In genomic region chr12:3960553-3960952, GRCm38 (mm10) we compare ENCODE assay signal across 8 mouse cellular contexts. TPM values are rescaled to one million over a fixed set of nuclear protein-coding genes. Genes with fewer than 3 reads are reported as not detected.
DNase-seq lines count a peak whose midpoint lies in the region; ATAC-seq lines count a peak whose summit lies in the region.

No protein-coding gene starts in this region.

- H3K27me3 ChIP-seq in forebrain, embryonic 16.5 days (replicated peaks; ENCODE audit: control insufficient read depth, insufficient read depth, low read length), result peaks cover 10% of the 10 kb centered on the region; the same call in 1 of the 2 replicates
- no peaks in the 10 kb centered on the region for H3K27me3 ChIP-seq in limb, embryonic 11.5 days (ENCODE audit: control insufficient read depth, insufficient read depth, low read length)
- no peaks in the 10 kb centered on the region for H3K27me3 ChIP-seq in stomach, embryonic 15.5 days (replicated peaks)

- peak overlapping the region; percentile 62 for H3K4me2 ChIP-seq in forebrain, embryonic 16.5 days (ENCODE audit: low read length)
- peak overlapping the region; percentile 77 for H3K4me2 ChIP-seq in limb, embryonic 11.5 days (ENCODE audit: low read depth, severe bottlenecking)
- peak overlapping the region; percentile 87 for H3K4me2 ChIP-seq in stomach, embryonic 15.5 days

- no peaks in the 10 kb centered on the region; the same call in 1 of the 2 replicates for H3K36me3 ChIP-seq in forebrain, embryonic 16.5 days (ENCODE audit: control insufficient read depth, insufficient read depth)
- no peaks in the 10 kb centered on the region for H3K36me3 ChIP-seq in limb, embryonic 11.5 days (ENCODE audit: control insufficient read depth, insufficient read depth, low read length)
- H3K36me3 ChIP-seq in stomach, embryonic 15.5 days, result no peaks in the 10 kb centered on the region

- peak overlapping the region; percentile 76 for H3K4me3 ChIP-seq in forebrain, embryonic 16.5 days (replicated peaks; ENCODE audit: low read length)
- peak overlapping the region; percentile 53 for H3K4me3 ChIP-seq in limb, embryonic 11.5 days (ENCODE audit: low read depth, low read length)
- peak overlapping the region; percentile 61 for H3K4me3 ChIP-seq in stomach, embryonic 15.5 days (replicated peaks)

- no peak for ATAC-seq in forebrain, embryonic 16.5 days
- no peak for ATAC-seq in limb, embryonic 11.5 days (ENCODE audit: insufficient number of reproducible peaks, low FRiP score, low TSS enrichment, low read depth)
- no peak for ATAC-seq in stomach, embryonic 15.5 days (ENCODE audit: insufficient read depth, low FRiP score, low read depth)

- H3K27ac ChIP-seq in forebrain, embryonic 16.5 days (ENCODE audit: low read length), result peak overlapping the region; percentile 85
- H3K27ac ChIP-seq in limb, embryonic 11.5 days (replicated peaks; ENCODE audit: low read depth, low read length), result no peak overlapping the region
- H3K27ac ChIP-seq in stomach, embryonic 15.5 days, result peak overlapping the region; percentile 88; the same call in 1 of the 2 replicates

- H3K4me1 ChIP-seq in forebrain, embryonic 16.5 days (replicated peaks; ENCODE audit: control insufficient read depth, insufficient read depth, low read length), result peaks cover 6% of the 10 kb centered on the region
- peaks cover 6% of the 10 kb centered on the region for H3K4me1 ChIP-seq in limb, embryonic 11.5 days (ENCODE audit: control insufficient read depth, insufficient read depth, low read length)
- H3K4me1 ChIP-seq in stomach, embryonic 15.5 days, result no peaks in the 10 kb centered on the region

- DNase-seq in embryo, embryonic 10.5 days (ENCODE audit: low spot score), result peak; percentile 36
- no peak for DNase-seq in embryo, embryonic 11 days
- DNase-seq in ZHBTc4 (ENCODE audit: low read depth, low spot score), result peak; percentile 67
- DNase-seq in limb, embryonic 11.5 days (ENCODE audit: low spot score), result no peak
- no peak for DNase-seq in spleen, adult 18-20 months
- no peak for DNase-seq in thymus, postnatal 36 days

- no peaks in the 10 kb centered on the region for H3K9me3 ChIP-seq in forebrain, embryonic 16.5 days (ENCODE audit: control insufficient read depth, low read length)
- H3K9me3 ChIP-seq in limb, embryonic 11.5 days (ENCODE audit: control insufficient read depth, low read length), result no peaks in the 10 kb centered on the region
- H3K9me3 ChIP-seq in stomach, embryonic 15.5 days, result no peaks in the 10 kb centered on the region

- peak overlapping the region; percentile 93 for H3K9ac ChIP-seq in forebrain, embryonic 16.5 days (replicated peaks; ENCODE audit: low read depth, low read length)
- peak overlapping the region; percentile 85 for H3K9ac ChIP-seq in limb, embryonic 11.5 days (ENCODE audit: low read length)
- no peak overlapping the region for H3K9ac ChIP-seq in stomach, embryonic 15.5 days

- WGBS in forebrain, embryonic 16.5 days, result 43% methylated on average over 4 of the region's 4 CpGs
- 52% methylated on average over 4 of the region's 4 CpGs for WGBS in limb, embryonic 11.5 days
- WGBS in stomach, embryonic 15.5 days, result 46% methylated on average over 4 of the region's 4 CpGs

RNA-seq across cellular contexts. Expression of gene Pomc, which starts 5.8 kb away (rescaled TPM):
- polyA plus RNA-seq in forebrain, embryonic 16.5 days (2015; fragmentation: Nextera tagmentation; extraction: Ambion mirVana), result 2.9 and 4.3 TPM in 2 replicates
- polyA plus RNA-seq in limb, embryonic 11.5 days (2014; fragmentation: Nextera tagmentation; extraction: Ambion mirVana), result 4.0 and 4.1 TPM in 2 replicates
- 1.7 and 2.7 TPM in 2 replicates for polyA plus RNA-seq in stomach, embryonic 15.5 days (2015; fragmentation: Nextera tagmentation; extraction: Ambion mirVana)

Comparison
In these comparisons a context has a peak if more than half of its experiments do, and no peak if none do; other contexts are left out.
1. DNase-seq: peak in embryo, embryonic 10.5 days (single experiment) and ZHBTc4 (single experiment); none in embryo, embryonic 11 days (single experiment), limb, embryonic 11.5 days (single experiment), spleen, adult 18-20 months (0 of 2) and thymus, postnatal 36 days (0 of 2).
2. Peak in every context shown above with its lines, with median percentiles within 50 percentile points of each other: H3K4me2 ChIP-seq and H3K4me3 ChIP-seq.